Mouse (Mus musculus) G1E-ER4 (cell line): ENCODE results near the gene Myo1a. TPM values are rescaled to one million over a fixed set of nuclear protein-coding genes. Genes with fewer than 3 reads are reported as not detected.

Source experiments
- GATA1 ChIP-seq: IDR thresholded peaks from one replicate; pipeline ENCODE4 v1.8.0; 2012; ENCODE audit warnings: low read length, inconsistent platforms
- polyA plus RNA-seq: library from polyadenylated mRNA; stranded (reverse); fragments of >175 nt; gene quantifications from 2 replicates; pipeline ENCODE4 v1.2.3, GENCODE M21; 2012

The Myo1a gene
- polyA plus RNA-seq, 1 experiment: not detected

DNA sequence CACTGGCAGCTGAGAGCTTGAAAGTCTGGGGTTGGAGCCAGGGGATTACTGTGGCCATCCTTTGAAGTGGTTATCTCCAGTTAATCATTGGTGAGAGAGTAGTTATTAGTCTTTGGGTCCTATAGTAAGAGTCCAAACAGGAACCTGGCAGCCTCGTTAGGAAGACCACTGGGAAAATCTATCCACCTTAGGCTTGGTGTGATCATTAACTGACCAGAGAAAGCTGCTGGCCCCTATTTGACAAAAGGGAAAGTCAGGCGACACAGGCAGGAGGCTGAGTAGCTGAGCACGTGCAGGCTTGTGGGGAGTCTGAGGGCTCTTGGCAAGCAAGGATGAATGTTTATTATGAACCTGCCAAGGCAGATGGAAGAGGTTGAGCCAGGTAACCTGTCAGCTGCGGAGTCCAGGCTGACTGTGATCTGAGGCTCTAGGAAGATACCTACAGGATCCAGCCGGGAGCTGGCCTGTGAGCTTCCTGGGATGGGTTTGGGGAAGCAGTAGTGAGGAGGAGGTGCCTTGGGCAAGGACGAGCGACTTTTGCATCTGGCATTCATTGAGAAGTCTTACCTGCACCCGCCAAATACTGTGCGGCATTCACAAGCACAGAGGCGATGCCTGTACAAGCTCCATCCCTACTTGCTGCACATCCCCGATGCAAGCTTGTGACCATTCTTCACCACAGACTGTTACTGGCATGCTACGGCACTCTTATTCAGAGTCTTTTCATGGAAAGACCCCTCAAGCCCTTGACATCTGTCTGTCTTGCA, 59.1 kb downstream of the Myo1a start:
- no peak for TF ChIP-seq GATA1

DNA sequence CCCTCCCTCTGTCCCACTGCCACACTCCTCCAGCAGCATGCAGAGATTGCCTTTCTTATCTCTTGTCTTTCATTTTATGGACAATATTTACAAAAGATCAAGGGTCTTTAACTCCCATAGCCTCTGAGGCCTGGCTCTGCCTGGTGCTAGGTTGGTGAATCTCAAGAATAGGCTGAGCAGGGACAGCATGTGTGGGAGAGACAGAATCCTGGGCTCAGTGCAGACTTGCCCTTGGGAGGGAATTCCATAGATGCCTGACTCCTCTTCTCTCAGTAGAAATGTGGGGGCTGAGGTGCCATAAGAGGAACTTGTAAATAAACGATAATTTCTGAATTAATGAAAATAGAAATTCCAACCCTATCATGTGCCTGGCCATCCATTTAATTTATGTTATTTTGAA, 61.6 kb downstream of the Myo1a start:
- TF ChIP-seq GATA1: no peak

Other genes with a start within 250 kb of the Myo1a start
- gene Stac3, start 203.5 kb upstream of the Myo1a start, polyA plus RNA-seq: 0.10 and 0.22 TPM in 2 replicates
- gene Ndufa4l2, start 190.2 kb upstream of the Myo1a start, polyA plus RNA-seq: 530 and 621 TPM in 2 replicates
- gene Shmt2, start 182.7 kb upstream of the Myo1a start, polyA plus RNA-seq: 613 and 703 TPM in 2 replicates
- gene Nxph4, start 170.6 kb upstream of the Myo1a start, polyA plus RNA-seq: 0.25 and 0.33 TPM in 2 replicates
- 0.06 and 0.12 TPM in 2 replicates for gene Lrp1, start 84.0 kb upstream of the Myo1a start, polyA plus RNA-seq
- 30.3 and 51.0 TPM in 2 replicates for gene Stat6, start 62.2 kb upstream of the Myo1a start, polyA plus RNA-seq
- 3.8 and 8.0 TPM in 2 replicates for gene Nemp1, start 38.3 kb upstream of the Myo1a start, polyA plus RNA-seq
- gene Nab2, start 36.6 kb upstream of the Myo1a start, polyA plus RNA-seq: 68.1 and 76.8 TPM in 2 replicates
- not detected in 2 replicates for gene Tac2, start 19.3 kb downstream of the Myo1a start, polyA plus RNA-seq
- gene Zbtb39, start 34.4 kb downstream of the Myo1a start, polyA plus RNA-seq: 3.1 and 3.4 TPM in 2 replicates
- gene Gpr182, start 46.6 kb downstream of the Myo1a start, polyA plus RNA-seq: not detected in 2 replicates
- gene Rdh1, start 54.6 kb downstream of the Myo1a start, polyA plus RNA-seq: not detected in 2 replicates
- not detected in 2 replicates for gene Rdh16f1, start 54.6 kb downstream of the Myo1a start, polyA plus RNA-seq
- not detected in 2 replicates for gene Rdh9, start 71.2 kb downstream of the Myo1a start, polyA plus RNA-seq
- not detected in 2 replicates for gene Rdh16, start 96.0 kb downstream of the Myo1a start, polyA plus RNA-seq
- gene Rdh19, start 144.8 kb downstream of the Myo1a start, polyA plus RNA-seq: not detected in 2 replicates
- gene Rdh16f2, start 161.3 kb downstream of the Myo1a start, polyA plus RNA-seq: not detected in 2 replicates
- gene Rdh7, start 183.6 kb downstream of the Myo1a start, polyA plus RNA-seq: not detected in 2 replicates
- not detected in 2 replicates for gene Sdr9c7, start 193.3 kb downstream of the Myo1a start, polyA plus RNA-seq